Comparison of ENCODE assay signal across 9 mouse cellular contexts in the genomic region with DNA sequence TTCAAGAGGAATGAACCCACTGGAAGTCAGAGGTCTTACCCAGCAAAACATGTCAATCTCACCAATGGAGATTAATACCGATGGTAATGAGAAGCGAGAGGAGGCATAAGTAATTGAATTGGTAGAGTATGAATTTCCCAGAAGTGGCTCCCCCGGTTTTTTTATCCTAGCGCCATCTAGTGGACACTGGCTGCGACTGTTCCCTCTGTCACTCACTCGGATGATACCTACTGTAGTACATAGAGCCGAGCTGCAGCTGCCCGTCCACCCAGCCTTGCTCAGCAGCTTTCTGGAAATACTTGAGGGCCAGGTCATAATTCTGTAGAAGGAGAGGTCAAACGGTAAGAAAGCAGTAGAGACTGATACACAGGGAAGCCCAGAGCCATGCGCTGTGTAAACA. TPM values are rescaled to one million over a fixed set of nuclear protein-coding genes. Genes with fewer than 3 reads are reported as not detected.
DNase-seq lines count a peak whose midpoint lies in the region; ATAC-seq lines count a peak whose summit lies in the region.
"Had no signal": no experiment of that assay in that cellular context is flagged by ENCODE, and none has a peak within 500 bp of the region (broad histone marks: within the 10 kb centered on the region; RNA-seq: fewer than 3 reads in every experiment).

No protein-coding gene starts in this region.

- peaks cover 58% of the 10 kb centered on the region for H3K36me3 ChIP-seq in kidney, embryonic 16.5 days (ENCODE audit: insufficient read depth, low read length)
- peaks cover 91% of the 10 kb centered on the region for H3K36me3 ChIP-seq in liver, embryonic 12.5 days
- H3K36me3 ChIP-seq in neural tube, embryonic 11.5 days (ENCODE audit: control insufficient read depth, insufficient read depth, low read length): peaks cover 12% of the 10 kb centered on the region
- peaks cover 37% of the 10 kb centered on the region; the same call in 1 of the 2 replicates for H3K36me3 ChIP-seq in stomach, embryonic 16.5 days (ENCODE audit: control insufficient read depth, insufficient read depth, low read length)

- no peaks in the 10 kb centered on the region for H3K27me3 ChIP-seq in kidney, embryonic 16.5 days (ENCODE audit: insufficient read depth, low read length)
- no peaks in the 10 kb centered on the region for H3K27me3 ChIP-seq in liver, embryonic 12.5 days (replicated peaks)
- H3K27me3 ChIP-seq in neural tube, embryonic 11.5 days (ENCODE audit: control insufficient read depth, insufficient read depth, low read length): no peaks in the 10 kb centered on the region
- no peaks in the 10 kb centered on the region for H3K27me3 ChIP-seq in stomach, embryonic 16.5 days (ENCODE audit: control insufficient read depth, insufficient read depth, low read length)

- H3K27ac ChIP-seq in kidney, embryonic 16.5 days (ENCODE audit: low read length): no peak overlapping the region
- H3K27ac ChIP-seq in liver, embryonic 12.5 days: no peak overlapping the region
- no peak overlapping the region for H3K27ac ChIP-seq in neural tube, embryonic 11.5 days (ENCODE audit: low read depth, low read length)
- no peak overlapping the region for H3K27ac ChIP-seq in stomach, embryonic 16.5 days (ENCODE audit: low read length)

- H3K4me2 ChIP-seq in kidney, embryonic 16.5 days (replicated peaks; ENCODE audit: low read depth, low read length): no peak overlapping the region
- H3K4me2 ChIP-seq in liver, embryonic 12.5 days: no peak overlapping the region
- H3K4me2 ChIP-seq in neural tube, embryonic 11.5 days (ENCODE audit: low read depth): no peak overlapping the region
- no peak overlapping the region for H3K4me2 ChIP-seq in stomach, embryonic 16.5 days (ENCODE audit: low read depth, low read length)

- ATAC-seq in kidney, embryonic 16.5 days (ENCODE audit: low FRiP score, low TSS enrichment): peak; percentile 84
- ATAC-seq in liver, embryonic 12.5 days: peak; percentile 63
- peak; percentile 53; the same call in 1 of the 2 replicates for ATAC-seq in neural tube, embryonic 11.5 days (ENCODE audit: insufficient read depth, low FRiP score, low TSS enrichment)
- ATAC-seq in stomach, embryonic 16.5 days (ENCODE audit: insufficient read depth, low FRiP score): peak; percentile 50; the same call in 1 of the 2 replicates

- WGBS in kidney, embryonic 16.5 days: 25% methylated on average over 10 of the region's 10 CpGs
- WGBS in liver, embryonic 12.5 days (ENCODE audit: insufficient replicate concordance): 28% methylated on average over 10 of the region's 10 CpGs
- WGBS in neural tube, embryonic 11.5 days: 32% methylated on average over 10 of the region's 10 CpGs
- WGBS in stomach, embryonic 16.5 days: 30% methylated on average over 10 of the region's 10 CpGs

- no peaks in the 10 kb centered on the region for H3K4me1 ChIP-seq in kidney, embryonic 16.5 days (ENCODE audit: insufficient read depth, low read length)
- H3K4me1 ChIP-seq in liver, embryonic 12.5 days: no peaks in the 10 kb centered on the region
- H3K4me1 ChIP-seq in neural tube, embryonic 11.5 days (ENCODE audit: control insufficient read depth, insufficient read depth, low read length): no peaks in the 10 kb centered on the region
- no peaks in the 10 kb centered on the region for H3K4me1 ChIP-seq in stomach, embryonic 16.5 days (ENCODE audit: control insufficient read depth, insufficient read depth, low read length)

- DNase-seq in 3T3-L1 (ENCODE audit: low read depth, low spot score) (peak; percentile 65), NIH3T3 (ENCODE audit: low read depth) (peak; percentile 72)
- peak; percentile 45 to 60 for DNase-seq in cerebellum, postnatal 25 days
- peak; percentile 41 for DNase-seq in heart, adult 8-10 months (ENCODE audit: low spot score)
- DNase-seq in neural tube, embryonic 11.5 days (ENCODE audit: low spot score): peak; percentile 71

- H3K9me3 ChIP-seq in kidney, embryonic 16.5 days (ENCODE audit: low read length): no peaks in the 10 kb centered on the region
- H3K9me3 ChIP-seq in liver, embryonic 12.5 days (replicated peaks): no peaks in the 10 kb centered on the region
- no peaks in the 10 kb centered on the region for H3K9me3 ChIP-seq in neural tube, embryonic 11.5 days (ENCODE audit: control insufficient read depth, low read length)
- H3K9me3 ChIP-seq in stomach, embryonic 16.5 days (replicated peaks; ENCODE audit: control insufficient read depth, low read length): no peaks in the 10 kb centered on the region

- H3K9ac ChIP-seq in kidney, embryonic 16.5 days (replicated peaks; ENCODE audit: low read length): no peak overlapping the region
- H3K9ac ChIP-seq in liver, embryonic 12.5 days: no peak overlapping the region
- H3K9ac ChIP-seq in neural tube, embryonic 11.5 days (ENCODE audit: low read length): no peak overlapping the region
- H3K9ac ChIP-seq in stomach, embryonic 16.5 days (ENCODE audit: low read length): no peak overlapping the region

- no peak overlapping the region for H3K4me3 ChIP-seq in kidney, embryonic 16.5 days (ENCODE audit: low read length)
- no peak overlapping the region for H3K4me3 ChIP-seq in liver, embryonic 12.5 days
- H3K4me3 ChIP-seq in neural tube, embryonic 11.5 days (ENCODE audit: low read depth, low read length): no peak overlapping the region
- H3K4me3 ChIP-seq in stomach, embryonic 16.5 days (replicated peaks; ENCODE audit: low read length): no peak overlapping the region
- H3K4me3 ChIP-seq: erythroblast, embryonic 14.5 days had no signal

RNA-seq across cellular contexts. Expression of a gene that starts 27.8 kb away (rescaled TPM):
- 10 to 100 TPM in 2 of 4 experiments, 1 to 10 TPM in 2; 5.7 to 12.5 (median 10.1) TPM for total RNA-seq in heart, adult 8-10 months (2022)
- 11.0 TPM in 2 replicates for polyA plus RNA-seq in kidney, embryonic 16.5 days (2015; fragmentation: Nextera tagmentation; extraction: Ambion mirVana)
- 35.7 and 37.9 TPM in 2 replicates for polyA plus RNA-seq in liver, embryonic 12.5 days (2016; fragmentation: Nextera tagmentation; extraction: Ambion mirVana)
- 7.3 and 9.6 TPM in 2 replicates for polyA plus RNA-seq in neural tube, embryonic 11.5 days (2014; fragmentation: Nextera tagmentation; extraction: Ambion mirVana)
- 8.1 and 8.5 TPM in 2 replicates for polyA plus RNA-seq in stomach, embryonic 16.5 days (2015; fragmentation: Nextera tagmentation; extraction: Ambion mirVana)

RNA-seq across cellular contexts. Expression of a gene that starts 33.0 kb away (rescaled TPM):
- 10 to 100 TPM; 62.6 to 82.8 (median 69.1) TPM for total RNA-seq in heart, adult 8-10 months (2022)
- 87.5 and 94.4 TPM in 2 replicates for polyA plus RNA-seq in kidney, embryonic 16.5 days (2015; fragmentation: Nextera tagmentation; extraction: Ambion mirVana)
- 38.4 and 39.5 TPM in 2 replicates for polyA plus RNA-seq in liver, embryonic 12.5 days (2016; fragmentation: Nextera tagmentation; extraction: Ambion mirVana)
- polyA plus RNA-seq in neural tube, embryonic 11.5 days (2014; fragmentation: Nextera tagmentation; extraction: Ambion mirVana): 92.1 and 98.1 TPM in 2 replicates
- 131 and 140 TPM in 2 replicates for polyA plus RNA-seq in stomach, embryonic 16.5 days (2015; fragmentation: Nextera tagmentation; extraction: Ambion mirVana)
